Mouse (Mus musculus) kidney, adult 2 months (tissue): ENCODE results near the gene Ptprg. TPM values are rescaled to one million over a fixed set of nuclear protein-coding genes. Genes with fewer than 3 reads are reported as not detected.
A peak's percentile ranks its signal among the peaks of the same experiment; 100 is the strongest.

Experiments
- DNase-seq: peaks from one replicate; pipeline ENCODE4 v3.0.0; 2021
- H3K27ac ChIP-seq: fragments of 200-500 bp; 2 replicates; pipeline ENCODE4 v1.5.1; 2012; ENCODE audit warnings: low read depth, low read length, control low read depth, inconsistent platforms; ENCODE audit not compliant: insufficient read depth
- H3K27me3 ChIP-seq: fragments of 200-500 bp; replicated peaks from 2 replicates; pipeline ENCODE4 v1.6.1; 2012; ENCODE audit warnings: mild to moderate bottlenecking, moderate library complexity, low read length, inconsistent platforms; ENCODE audit not compliant: control insufficient read depth, insufficient read depth
- H3K36me3 ChIP-seq: fragments of 200-500 bp; 2 replicates; pipeline ENCODE4 v1.6.1; 2012; ENCODE audit warnings: mild to moderate bottlenecking, moderate library complexity, low read length, inconsistent platforms; ENCODE audit not compliant: control insufficient read depth, insufficient read depth
- H3K4me1 ChIP-seq: fragments of 200-500 bp; 2 replicates; pipeline ENCODE4 v1.6.1; 2011; ENCODE audit warnings: low read length; ENCODE audit not compliant: control insufficient read depth, insufficient read depth
- H3K4me3 ChIP-seq: fragments of 200-500 bp; 2 replicates; pipeline ENCODE4 v1.5.1; 2011; ENCODE audit warnings: mild to moderate bottlenecking, low read depth, low read length, control low read depth; ENCODE audit not compliant: insufficient read depth
- CTCF ChIP-seq: fragments of 200-500 bp; conservative IDR thresholded peaks from 2 replicates; pipeline ENCODE4 v1.5.1; 2011; ENCODE audit warnings: low read depth, mild to moderate bottlenecking, control low read depth, low read length, moderate library complexity, mixed read lengths; ENCODE audit not compliant: insufficient read depth, insufficient read length
- POLR2A ChIP-seq: fragments of 200-500 bp; IDR thresholded peaks from one replicate; pipeline ENCODE4 v1.6.1; 2011; ENCODE audit warnings: low read depth, low read length, control low read depth
- WGBS: fragments of 180-500 bp; shearing (Covaris S2); methylation state at CpG from one replicate; pipeline ENCODE4 v1.1.7; 2018; 5-methylcytosine and 5-hydroxymethylcytosine counted together
- polyA plus RNA-seq: library from polyadenylated mRNA; depleted of rRNA; stranded (reverse); fragments of >200 nt; gene quantifications from 2 replicates; pipeline ENCODE4 v1.2.3, GENCODE M21; 2012

Gene Ptprg
- polyA plus RNA-seq, 1 experiment: 39.2 TPM

DNA sequence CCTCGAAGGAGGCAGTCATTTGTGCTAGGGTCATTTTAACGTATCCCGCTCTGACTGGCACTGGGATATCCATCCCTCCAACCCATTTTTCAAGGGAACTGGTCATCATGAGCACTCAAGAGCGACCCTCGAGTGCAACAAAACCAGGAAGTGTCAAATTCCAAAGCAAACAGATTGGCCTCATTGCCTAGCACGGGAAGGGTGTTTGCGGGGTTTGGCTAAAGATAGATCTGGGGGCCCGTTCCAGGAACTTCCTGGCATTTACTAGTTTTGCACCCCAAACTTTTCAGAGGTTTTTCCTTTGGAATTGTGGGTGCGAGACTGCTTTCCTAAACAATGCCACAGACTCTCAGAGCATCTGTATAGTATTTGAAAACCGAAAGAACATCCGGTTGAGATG is 1.4 kb upstream of the Ptprg start:
- Histone ChIP-seq H3K27ac (no peak overlapping the region), H3K36me3 (no peaks in the 10 kb centered on the region), H3K4me1 (peaks cover 4% of the 10 kb centered on the region; the same call in 1 of the 2 replicates), H3K27me3 (no peaks in the 10 kb centered on the region), H3K4me3 (peak overlapping the region; percentile 34; the same call in 1 of the 2 replicates)
- no peak for DNase-seq
- WGBS: 29% methylated on average over 11 of the region's 11 CpGs
- TF ChIP-seq POLR2A (no peak), CTCF (no peak)

DNA sequence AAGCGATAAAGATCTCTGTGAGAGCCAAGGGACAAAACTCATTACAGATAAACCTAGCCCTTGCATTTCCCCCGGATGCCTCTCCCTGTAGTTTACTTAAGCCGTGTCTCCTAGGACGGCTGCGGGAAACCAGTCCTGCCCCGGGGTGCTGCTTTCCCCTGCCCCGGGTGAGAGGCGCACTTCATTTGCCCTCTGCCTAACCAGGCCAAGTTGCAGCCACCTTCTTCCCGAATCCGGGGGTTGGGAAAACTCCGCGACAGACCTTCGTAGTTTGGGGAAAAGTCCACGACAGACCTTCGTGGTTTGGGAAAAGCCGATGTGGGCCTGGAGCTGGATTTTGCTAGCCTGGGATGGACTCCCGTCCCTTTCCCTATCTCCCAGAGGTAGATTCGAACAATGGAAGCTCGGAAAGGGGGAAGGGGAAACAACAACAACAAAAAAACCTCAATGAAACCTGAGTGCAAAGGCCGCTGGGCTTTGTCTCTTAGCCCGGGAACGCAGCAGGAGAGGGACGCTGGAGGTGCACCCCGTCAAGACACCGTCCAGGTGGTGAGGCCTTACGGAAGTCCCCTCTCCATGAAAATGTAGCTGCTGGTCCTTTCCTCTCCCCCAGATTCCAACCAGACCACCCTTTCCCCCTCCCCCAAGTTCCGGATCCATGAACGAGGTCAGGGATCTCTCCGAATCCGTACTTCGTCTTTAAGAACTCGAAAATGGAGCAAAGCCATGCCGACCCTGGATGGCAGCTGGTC is 635 bp upstream of the Ptprg start:
- WGBS: under 1% methylated on average over 33 of the region's 33 CpGs
- DNase-seq: peak; percentile 72

GRCm38 (mm10) chr14:11553679-11554305 is 460 bp downstream of the Ptprg start:
- DNase-seq: no peak
- Histone ChIP-seq H3K27ac (peak overlapping the region; percentile 91), H3K4me3 (peak overlapping the region; percentile 98), H3K4me1 (peaks cover 4% of the 10 kb centered on the region; the same call in 1 of the 2 replicates), H3K36me3 (no peaks in the 10 kb centered on the region), H3K27me3 (no peaks in the 10 kb centered on the region)
- under 1% methylated on average over 57 of the region's 57 CpGs for WGBS
- TF ChIP-seq POLR2A (no peak), CTCF (no peak)

More for the DNA sequence above, 635 bp upstream of the Ptprg start:
- H3K36me3 ChIP-seq: no peaks in the 10 kb centered on the region
- H3K27ac ChIP-seq: peak overlapping the region; percentile 99
- TF ChIP-seq CTCF (no peak), POLR2A (no peak)
- no peaks in the 10 kb centered on the region for H3K27me3 ChIP-seq
- H3K4me1 ChIP-seq: peaks cover 4% of the 10 kb centered on the region; the same call in 1 of the 2 replicates
- H3K4me3 ChIP-seq: peak overlapping the region; percentile 98

DNA sequence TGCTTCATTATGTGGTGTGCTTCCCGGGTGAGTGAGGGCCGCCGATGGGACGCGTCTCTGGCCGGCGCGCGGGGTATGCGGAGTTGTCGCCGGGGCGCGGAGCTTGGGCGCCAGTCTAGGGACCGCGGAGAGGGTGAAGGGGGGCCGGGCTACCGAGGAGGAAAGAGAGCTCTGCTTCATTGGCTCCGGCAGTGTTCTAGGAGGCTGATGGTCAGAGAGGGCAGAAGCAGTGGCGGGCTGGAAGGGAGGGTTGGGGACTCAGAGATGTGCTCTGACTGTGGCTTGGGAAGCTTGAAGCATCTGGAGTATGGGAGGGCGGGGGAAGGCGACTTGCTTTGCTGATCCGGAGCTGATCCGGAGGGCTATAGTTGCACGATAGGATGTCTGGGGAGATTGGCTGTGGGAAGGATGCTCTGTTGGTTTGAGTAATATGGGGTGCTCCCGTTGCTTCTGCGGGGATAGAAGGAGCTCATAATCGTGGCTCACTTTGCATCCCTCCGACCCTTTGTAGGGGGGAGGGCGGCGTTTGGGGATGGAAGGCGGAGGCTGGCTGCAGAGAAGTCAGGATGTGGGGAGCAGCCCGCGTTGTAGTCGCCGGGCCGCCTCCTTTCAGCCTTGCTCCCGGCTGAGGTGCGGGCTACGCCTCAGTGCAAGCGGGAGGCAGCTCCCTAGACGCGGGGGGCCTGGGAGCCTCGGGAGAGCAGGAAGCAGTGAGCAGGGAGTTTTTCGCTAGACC is 1.1 kb downstream of the Ptprg start:
- Histone ChIP-seq H3K27ac (peak overlapping the region; percentile 91), H3K4me3 (peak overlapping the region; percentile 98), H3K4me1 (peaks cover 4% of the 10 kb centered on the region; the same call in 1 of the 2 replicates), H3K36me3 (no peaks in the 10 kb centered on the region), H3K27me3 (no peaks in the 10 kb centered on the region)
- DNase-seq: peak; percentile 71
- TF ChIP-seq POLR2A (no peak), CTCF (no peak)
- under 1% methylated on average over 46 of the region's 46 CpGs for WGBS

GRCm38 (mm10) chr14:11555061-11555501 is 1.7 kb downstream of the Ptprg start:
- no peak for TF ChIP-seq CTCF
- TF ChIP-seq POLR2A: no peak
- peak; percentile 41 for DNase-seq
- H3K27me3 ChIP-seq: no peaks in the 10 kb centered on the region
- WGBS: under 1% methylated on average over 17 of the region's 17 CpGs
- H3K27ac ChIP-seq: no peak overlapping the region
- no peaks in the 10 kb centered on the region for H3K36me3 ChIP-seq
- H3K4me3 ChIP-seq: peak overlapping the region; percentile 98
- H3K4me1 ChIP-seq: peaks cover 5% of the 10 kb centered on the region; the same call in 1 of the 2 replicates

DNA sequence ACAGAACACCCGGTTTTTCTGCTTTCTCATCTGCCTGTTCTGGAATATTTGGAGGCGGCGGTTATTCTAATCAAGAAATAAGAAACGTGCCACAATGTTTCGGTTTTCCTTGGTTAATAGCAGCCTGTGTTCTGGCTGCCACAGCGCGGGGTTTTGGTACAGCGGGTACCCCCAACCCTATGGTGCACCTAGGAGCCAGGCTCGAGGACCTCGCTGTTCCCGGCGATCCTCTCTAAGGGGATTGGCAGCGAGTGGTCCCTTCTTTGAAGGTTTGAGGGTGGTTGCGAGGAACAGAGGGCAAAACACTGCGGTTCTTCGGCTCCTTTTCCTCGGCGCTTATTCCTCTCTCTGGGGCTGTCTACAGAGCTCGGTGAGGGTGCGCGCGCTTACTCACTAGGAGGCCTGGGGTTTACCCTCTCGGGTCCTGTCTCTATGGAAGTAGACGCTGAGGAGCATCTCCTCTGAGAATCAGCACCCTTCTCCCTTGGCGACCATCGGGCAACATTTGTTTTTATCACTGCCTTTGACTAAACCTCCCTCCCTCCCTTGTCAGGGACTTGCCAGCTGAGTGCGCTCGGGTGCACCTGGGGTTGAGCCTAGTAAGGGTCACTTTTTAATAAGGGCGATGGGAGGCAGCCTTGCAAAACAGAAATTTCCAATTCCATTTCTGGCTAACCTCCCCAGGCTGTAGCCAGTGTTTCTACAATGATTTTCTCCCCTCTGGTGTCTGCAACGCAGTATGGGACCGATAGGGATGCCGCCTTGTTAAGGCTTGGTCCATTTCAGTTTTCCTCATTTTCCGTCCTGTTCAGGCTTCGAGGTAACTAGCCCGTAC is 2.4 kb downstream of the Ptprg start:
- TF ChIP-seq POLR2A (no peak), CTCF (no peak)
- no peaks in the 10 kb centered on the region for H3K36me3 ChIP-seq
- H3K27ac ChIP-seq: no peak overlapping the region
- peaks cover 6% of the 10 kb centered on the region; the same call in 1 of the 2 replicates for H3K4me1 ChIP-seq
- 2% methylated on average over 35 of the region's 35 CpGs for WGBS
- peak overlapping the region; percentile 98 for H3K4me3 ChIP-seq
- no peaks in the 10 kb centered on the region for H3K27me3 ChIP-seq
- peak; percentile 40 for DNase-seq
